Mouse (Mus musculus) spleen, adult 2 months (tissue): Measurements from ENCODE around the gene Emb.

Source experiments
- CTCF ChIP-seq: fragments of 200-500 bp; IDR thresholded peaks from 2 replicates; pipeline ENCODE4 v1.5.1; 2011; ENCODE audit warnings: mild to moderate bottlenecking, inconsistent platforms; ENCODE audit not compliant: insufficient read depth, insufficient read length, insufficient replicate concordance; ENCODE audit errors: extremely low read depth
- POLR2A ChIP-seq: fragments of 200-500 bp; IDR thresholded peaks from 2 replicates; pipeline ENCODE4 v1.6.1; 2011; ENCODE audit warnings: low read depth, low read length, inconsistent platforms

GRCm38 (mm10) chr13:117311446-117312225 is 103.3 kb downstream of the Emb start:
- TF ChIP-seq CTCF: peak; percentile 87
- no peak for TF ChIP-seq POLR2A
